Mouse (Mus musculus) megakaryocyte progenitor cell, adult 5-6 weeks (primary cell): Measurements from ENCODE around the gene Nhs. TPM values are rescaled to one million over a fixed set of nuclear protein-coding genes. Genes with fewer than 3 reads are reported as not detected.

Experiments used
- ATAC-seq: replicated peaks from 2 replicates; pipeline ENCODE4 v1.8.0; 2016; ENCODE audit warnings: mild to moderate bottlenecking, moderate TSS enrichment, inconsistent platforms; ENCODE audit not compliant: poor library complexity
- total RNA-seq, 2 experiments: library from RNA; stranded (forward) in 1 of 2; stranded (reverse) in 1 of 2; fragments of 157-497, 149-512 nt in 1 of 2; fragments of 200-1000 nt in 1 of 2; gene quantifications; 2 replicates each; pipeline versions ENCODE4 v1.2.3 to v1.2.4; 2015 to 2017

Gene Nhs
- total RNA-seq (2015) (0.10 and 0.17 TPM in 2 replicates), total RNA-seq (2017) (not detected in 2 replicates)

- ATAC-seq: peak; percentile 83
Observed at GRCm38 (mm10) chrX:162159637-162160611, at the start of gene Nhs. TSS of gene Nhs (minus strand) at chrX:162159730.

- ATAC-seq: no peak
Observed at GRCm38 (mm10) chrX:162206350-162206884, 46.9 kb upstream of the Nhs start.

- peak; percentile 59 for ATAC-seq
Observed at GRCm38 (mm10) chrX:162158743-162159636, 540 bp downstream of the Nhs start.

GRCm38 (mm10) chrX:162158142-162158541, 1.4 kb downstream of the Nhs start:
- ATAC-seq: no peak

- ATAC-seq: no peak
Observed at GRCm38 (mm10) chrX:162137807-162138206, 21.7 kb downstream of the Nhs start.

- ATAC-seq: no peak
Observed at GRCm38 (mm10) chrX:162113257-162113656, 46.3 kb downstream of the Nhs start.

GRCm38 (mm10) chrX:162102802-162103434, 56.6 kb downstream of the Nhs start:
- ATAC-seq: no peak

- no peak for ATAC-seq
Observed at GRCm38 (mm10) chrX:162098364-162098763, 61.2 kb downstream of the Nhs start.

- ATAC-seq: no peak
Observed at GRCm38 (mm10) chrX:162087291-162087690, 72.2 kb downstream of the Nhs start.

GRCm38 (mm10) chrX:162085897-162086200, 73.7 kb downstream of the Nhs start:
- ATAC-seq: no peak

- no peak for ATAC-seq
Observed at GRCm38 (mm10) chrX:162085062-162085896, 74.3 kb downstream of the Nhs start.

GRCm38 (mm10) chrX:162063164-162063563, 96.4 kb downstream of the Nhs start:
- no peak for ATAC-seq

- no peak for ATAC-seq
Observed at GRCm38 (mm10) chrX:162055635-162056034, 103.9 kb downstream of the Nhs start.

GRCm38 (mm10) chrX:162053566-162053965, 106.0 kb downstream of the Nhs start:
- ATAC-seq: no peak

GRCm38 (mm10) chrX:162052534-162052933, 107.0 kb downstream of the Nhs start:
- ATAC-seq: no peak

- ATAC-seq: no peak
Observed at GRCm38 (mm10) chrX:162049616-162050015, 109.9 kb downstream of the Nhs start.

- ATAC-seq: no peak
Observed at GRCm38 (mm10) chrX:162045527-162045926, 114.0 kb downstream of the Nhs start.

GRCm38 (mm10) chrX:162044109-162044508, 115.4 kb downstream of the Nhs start:
- no peak for ATAC-seq

GRCm38 (mm10) chrX:162025210-162025953, 134.1 kb downstream of the Nhs start:
- peak; percentile 99 for ATAC-seq
